Mouse (Mus musculus) ovary, postnatal 10 days (tissue): ENCODE data around the gene Hk3.

Source experiments
- DNase-seq: peaks from one replicate; pipeline ENCODE4 v3.0.0; 2022; ENCODE audit warnings: low spot score

The Hk3 gene

DNA sequence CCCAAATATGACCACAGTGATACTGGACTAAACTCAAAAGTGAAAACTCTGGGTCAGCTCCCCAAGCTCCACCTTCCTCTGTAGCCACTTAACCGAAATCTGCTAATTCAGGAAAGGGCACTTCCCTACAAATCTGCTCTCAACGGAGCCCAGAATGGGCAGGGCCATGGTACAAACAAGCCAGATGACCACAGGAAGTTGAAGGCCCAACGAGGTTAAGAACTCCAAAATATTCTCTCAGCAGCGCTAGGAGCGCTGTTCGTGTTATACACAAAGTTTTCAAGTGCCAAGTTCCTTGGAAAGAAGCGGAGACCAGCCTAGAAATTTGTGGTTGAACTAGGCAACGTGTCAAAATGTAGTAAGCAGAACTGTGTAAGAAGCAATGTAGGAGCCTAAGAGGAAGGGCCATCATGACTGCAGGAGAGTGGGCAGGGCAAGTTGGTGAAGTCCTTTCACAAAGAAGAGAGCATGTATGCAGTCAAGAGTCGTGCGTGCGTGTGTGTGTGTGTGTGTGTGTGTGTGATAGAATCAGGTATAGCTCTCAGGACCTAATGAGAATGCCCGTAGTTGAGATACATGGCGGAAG lies at the start of gene Hk3:
Hk3 (minus strand) TSS at position 192 of the 586 bp plus-strand sequence.
- no peak for DNase-seq

DNA sequence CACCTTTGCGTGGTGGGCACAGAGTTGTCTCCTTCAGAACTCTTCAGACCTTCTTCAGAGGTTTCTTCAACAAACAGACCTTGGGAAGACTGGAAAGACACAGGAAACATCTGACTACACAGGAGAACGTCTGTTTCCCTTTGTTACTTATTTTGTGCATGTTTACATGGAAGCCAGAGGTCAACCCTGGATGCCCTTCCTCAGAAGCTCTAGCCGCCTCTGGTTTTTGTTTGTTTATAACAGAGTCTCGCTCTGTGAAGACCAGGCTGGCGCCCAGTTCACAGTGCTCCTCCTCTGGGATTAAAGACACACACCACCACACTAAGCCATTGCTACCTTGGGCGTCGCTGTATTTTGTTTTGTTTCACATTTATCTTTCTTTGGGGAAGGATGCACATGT lies 48.5 kb upstream of the Hk3 start:
- DNase-seq, result no peak

DNA sequence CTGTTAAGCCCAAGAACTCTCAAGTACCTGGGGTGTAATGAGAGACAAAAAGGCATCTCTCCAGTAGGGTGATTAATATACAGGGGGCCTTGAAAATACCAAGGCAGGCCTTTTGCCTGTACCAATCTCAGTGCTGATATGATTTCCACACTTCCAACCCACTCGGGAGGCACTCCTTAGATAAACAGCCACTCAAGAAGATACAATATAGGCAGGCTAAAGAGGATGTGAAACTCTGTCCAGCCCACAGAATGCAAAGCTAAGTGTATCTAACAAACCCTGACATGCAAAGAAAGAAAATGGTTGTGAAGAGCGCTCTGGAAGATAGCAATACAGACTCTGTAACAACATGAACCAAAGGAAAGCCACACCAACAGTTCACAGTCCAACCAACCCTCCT lies 42.1 kb upstream of the Hk3 start:
- DNase-seq, result no peak

DNA sequence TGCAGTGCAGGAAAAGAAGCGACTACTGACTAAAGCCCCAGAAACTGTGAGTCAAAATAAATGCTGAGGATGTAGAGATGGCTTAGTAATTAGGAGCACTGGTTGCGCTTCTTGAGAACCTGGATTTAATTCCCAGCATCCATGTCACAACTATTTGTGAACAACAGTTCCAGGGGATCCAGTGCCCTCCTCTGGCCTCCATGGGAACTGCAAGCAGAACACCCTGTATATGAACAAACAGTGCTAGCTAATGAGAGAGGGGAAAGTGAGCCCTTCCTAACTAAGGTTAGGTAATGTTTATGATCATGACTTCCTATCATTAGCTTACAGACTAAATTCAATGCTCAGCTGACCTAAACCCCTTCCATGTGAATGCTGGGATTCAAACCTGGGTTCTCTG lies 36.9 kb upstream of the Hk3 start:
- DNase-seq, result no peak

DNA sequence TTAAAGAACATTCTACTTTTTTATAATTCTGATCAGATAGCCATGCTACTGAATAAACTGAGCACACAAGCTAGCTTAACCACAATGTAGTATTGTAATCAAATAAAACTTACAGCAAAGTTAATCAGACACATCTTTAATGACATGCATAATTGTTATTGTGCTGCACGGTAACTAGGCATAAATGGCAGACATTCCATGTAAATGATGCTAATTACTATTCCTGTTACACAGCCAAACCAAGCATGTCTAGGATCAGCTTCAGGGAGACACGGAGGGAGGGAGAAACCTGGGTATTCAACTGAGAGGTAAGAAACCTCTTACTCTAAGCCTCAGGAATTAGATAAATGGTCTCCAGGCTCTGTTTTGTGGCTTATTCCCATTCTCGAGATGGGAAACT lies 26.5 kb upstream of the Hk3 start:
- DNase-seq, result no peak

DNA sequence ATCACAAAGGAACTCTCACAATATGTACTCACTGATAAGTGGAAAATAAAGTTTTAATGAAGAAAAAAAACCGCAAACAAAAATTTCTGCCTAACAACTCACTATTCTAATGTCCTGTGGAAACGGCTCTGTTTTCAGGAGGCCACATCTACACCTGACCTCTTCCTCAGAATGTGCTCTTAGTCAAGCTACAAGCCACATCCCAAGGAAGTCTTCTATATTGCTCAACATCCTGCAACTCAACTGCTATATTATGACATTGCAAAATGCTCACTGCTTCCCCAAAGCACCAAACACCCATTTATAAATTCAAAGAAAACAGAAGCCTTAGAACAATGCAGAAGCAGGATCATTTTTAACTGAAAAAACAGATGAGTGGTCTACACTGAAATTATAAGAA lies 18.8 kb upstream of the Hk3 start:
- no peak for DNase-seq

DNA sequence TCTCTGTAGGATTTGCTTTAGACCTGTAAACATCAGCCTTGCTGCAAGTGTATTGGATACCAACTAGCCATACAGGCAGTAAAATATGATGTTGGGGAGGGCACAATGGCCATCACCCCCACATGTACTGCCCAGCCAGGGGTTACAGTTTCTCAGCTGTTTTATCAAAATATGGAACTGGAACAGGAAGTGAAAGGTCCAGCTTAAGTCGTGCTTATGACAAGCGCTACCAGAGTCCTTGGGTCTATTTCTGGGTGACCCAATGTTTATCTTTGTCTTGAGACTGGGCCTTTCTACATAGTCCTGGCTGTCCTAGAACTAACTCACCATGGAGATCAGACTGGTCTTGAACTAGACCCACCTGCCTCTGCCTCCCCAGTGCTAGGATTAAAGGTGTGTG lies 3.0 kb upstream of the Hk3 start:
- no peak for DNase-seq

DNA sequence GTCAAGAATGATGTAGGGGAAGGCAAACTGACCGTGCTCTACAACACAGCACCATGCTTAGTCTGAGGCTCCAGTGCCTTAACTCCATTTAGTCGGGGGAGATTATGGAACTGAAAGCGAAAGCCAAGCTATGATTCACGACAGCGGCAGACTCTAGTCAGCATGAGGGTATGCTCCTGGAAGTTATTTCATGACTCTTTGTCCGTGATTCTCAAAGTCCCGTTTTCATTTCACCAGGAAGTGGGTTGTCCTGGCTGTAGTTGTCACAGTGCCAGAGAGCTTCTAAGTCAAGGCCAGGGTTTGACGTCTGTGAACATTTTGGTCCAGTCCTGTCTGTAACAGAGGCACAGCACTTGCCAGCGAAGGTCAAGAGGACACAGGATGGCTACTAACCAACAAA lies 1.5 kb upstream of the Hk3 start:
- no peak for DNase-seq

DNA sequence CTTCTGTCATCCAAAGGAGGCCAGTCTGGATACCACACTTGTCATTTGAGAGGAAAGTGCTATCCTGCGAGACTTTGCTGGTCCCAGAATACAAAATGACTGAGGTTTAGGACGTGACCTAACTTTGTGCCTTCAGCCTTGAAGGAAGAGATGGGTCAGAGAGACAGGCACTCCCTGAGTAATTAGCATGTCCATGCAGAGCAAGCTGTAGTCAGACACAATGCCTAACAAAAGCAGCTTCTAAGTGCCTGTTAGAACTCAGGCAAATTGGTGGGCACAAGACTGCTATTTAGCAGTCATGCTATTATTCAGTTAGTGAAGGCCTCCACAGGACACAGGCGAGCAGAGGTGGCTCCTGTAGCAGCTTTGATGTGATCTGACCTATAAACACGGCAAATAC lies 1.1 kb upstream of the Hk3 start:
- DNase-seq, result no peak

DNA sequence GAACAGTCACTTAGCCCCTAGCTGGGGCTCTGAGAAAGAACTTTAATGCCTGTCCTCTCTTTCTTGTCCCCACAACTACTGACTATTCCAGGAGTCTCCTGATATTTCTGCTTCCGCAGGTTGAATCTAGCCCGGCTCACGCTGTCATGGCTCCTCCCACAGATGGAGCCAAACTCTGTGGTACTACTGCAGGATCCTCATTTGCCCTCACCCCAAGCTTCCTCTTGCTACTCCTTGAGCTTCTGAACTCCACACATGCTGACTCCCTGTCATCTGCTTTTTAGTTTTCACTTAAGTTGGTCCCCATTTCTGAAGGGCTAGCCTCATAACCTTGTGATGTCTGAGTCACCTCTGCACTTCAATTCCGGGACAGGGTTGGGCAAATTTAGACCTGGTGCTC lies 1.1 kb downstream of the Hk3 start:
- DNase-seq, result no peak

DNA sequence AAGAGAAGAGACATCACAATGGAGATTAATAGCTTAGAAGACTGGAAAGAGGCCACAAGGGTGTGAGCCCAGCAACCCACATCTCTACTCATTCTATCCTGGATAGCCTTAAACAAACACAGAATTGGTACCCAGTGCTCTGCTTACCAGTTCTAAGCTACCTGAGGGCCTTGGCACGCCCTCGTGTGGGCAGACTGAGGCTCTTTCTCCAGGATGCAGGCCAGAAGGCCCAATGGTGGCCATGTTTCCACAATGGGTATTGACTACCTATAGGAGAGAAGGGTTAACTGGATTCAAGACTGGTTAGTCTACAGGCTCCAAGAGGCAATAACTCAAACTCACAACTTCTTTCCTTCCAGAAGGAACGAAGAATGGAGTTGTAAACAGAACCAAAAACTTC lies 2.0 kb downstream of the Hk3 start:
- DNase-seq, result no peak

DNA sequence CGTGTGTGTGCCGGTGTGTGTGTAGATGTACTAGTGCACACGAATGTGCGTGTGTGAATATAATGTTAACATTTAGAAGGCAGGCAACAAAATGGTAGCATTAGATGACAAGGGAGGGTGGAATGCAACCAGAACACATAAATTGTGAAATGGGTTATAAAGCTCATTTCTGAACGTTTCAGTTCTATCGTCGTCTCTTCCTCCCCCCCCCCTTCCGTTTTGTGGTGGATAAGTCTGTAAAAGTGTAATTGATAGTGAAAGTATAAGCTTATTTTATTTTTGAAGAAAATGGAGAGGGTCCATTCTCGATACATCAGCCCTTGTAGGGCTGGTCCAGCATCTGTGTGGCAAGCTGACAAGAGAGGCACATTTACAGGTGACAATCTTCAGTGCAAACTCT lies 2.5 kb downstream of the Hk3 start:
- DNase-seq, result no peak

DNA sequence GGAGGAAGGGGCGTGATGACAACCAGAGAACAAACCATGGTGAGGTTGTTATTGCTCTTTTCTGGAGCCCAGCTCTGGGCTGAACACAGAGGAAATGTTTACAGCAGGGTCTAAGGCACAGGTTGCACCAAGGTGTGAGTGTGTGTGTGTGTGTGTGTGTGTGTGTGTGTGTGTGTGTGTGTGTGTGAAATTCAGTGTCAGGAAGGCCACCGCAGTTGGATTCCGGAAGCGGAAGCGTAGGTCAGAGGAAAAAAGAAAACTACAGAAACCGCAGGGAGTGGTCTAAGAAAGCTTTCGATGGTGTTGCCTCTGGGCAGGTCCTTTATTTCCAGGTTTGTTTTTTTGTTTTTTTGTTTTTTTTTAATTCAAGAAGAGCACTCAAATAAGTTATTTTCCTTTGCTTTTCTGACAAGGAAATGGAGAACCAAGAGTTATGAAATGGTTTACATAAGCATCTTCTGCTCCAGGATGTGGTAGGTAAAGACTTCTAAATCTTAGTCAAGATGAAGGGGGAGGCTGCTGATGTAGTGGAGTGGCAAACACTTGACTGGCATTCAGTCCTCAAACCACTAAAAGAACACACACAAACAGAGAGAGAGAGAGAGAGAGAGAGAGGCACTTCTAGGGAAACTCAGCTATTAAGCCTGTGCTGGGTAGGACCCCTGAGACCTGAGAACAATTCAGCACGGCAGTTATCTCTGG lies 3.1 kb downstream of the Hk3 start:
- no peak for DNase-seq

DNA sequence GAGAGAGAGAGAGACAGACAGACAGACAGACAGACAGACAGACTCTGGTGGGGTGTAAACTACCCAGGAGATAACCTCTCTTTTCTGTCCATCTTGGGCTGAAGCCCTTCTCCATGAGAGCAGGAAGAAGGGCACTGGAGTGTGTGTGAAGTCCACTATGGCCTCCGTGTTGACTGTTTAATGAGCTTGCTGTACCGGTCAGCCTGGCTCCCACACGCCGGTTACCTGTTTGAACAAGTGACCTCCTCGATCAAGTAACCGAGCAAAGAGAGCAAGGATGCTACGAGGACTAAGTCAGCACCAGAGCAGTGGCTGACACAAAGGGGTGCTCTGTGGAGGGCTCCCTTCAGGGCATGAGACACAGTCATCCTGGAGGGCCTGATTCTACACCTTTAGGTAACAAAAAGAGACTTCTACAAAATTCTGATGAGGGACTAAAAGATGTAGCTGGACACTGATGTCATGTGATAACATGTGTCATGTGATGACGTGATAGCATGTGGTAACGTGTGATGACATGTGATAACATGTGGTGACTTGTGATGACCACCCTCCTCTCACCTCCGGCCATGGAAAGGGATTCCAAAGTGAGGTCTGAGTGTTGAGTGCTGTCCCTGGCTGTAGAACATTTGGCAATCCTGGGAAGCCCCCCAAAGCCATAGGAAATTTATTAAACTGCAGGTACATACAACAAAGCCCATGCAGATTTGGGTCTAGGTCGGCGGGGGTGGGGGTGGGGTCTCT lies 3.9 kb downstream of the Hk3 start:
- DNase-seq, result no peak

DNA sequence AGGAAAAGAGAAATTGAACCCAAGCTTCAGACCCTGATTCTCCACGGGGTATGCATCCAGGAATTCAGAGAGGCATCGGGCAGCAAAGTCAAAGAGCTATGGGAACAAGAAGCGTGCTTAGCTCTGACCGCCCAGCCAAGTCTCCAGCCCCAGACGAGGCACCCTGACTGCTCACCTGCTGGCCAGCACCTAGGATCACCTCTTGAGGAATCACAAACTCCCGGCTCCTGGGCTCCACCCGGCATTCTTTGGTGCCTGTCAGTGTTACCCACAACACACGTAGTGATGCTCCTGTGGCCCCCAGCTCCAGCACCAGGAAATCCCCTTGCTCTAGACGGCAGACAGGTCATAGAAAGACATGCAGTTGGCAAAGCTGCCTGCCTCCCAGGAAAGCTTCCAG lies 6.7 kb downstream of the Hk3 start:
- no peak for DNase-seq

DNA sequence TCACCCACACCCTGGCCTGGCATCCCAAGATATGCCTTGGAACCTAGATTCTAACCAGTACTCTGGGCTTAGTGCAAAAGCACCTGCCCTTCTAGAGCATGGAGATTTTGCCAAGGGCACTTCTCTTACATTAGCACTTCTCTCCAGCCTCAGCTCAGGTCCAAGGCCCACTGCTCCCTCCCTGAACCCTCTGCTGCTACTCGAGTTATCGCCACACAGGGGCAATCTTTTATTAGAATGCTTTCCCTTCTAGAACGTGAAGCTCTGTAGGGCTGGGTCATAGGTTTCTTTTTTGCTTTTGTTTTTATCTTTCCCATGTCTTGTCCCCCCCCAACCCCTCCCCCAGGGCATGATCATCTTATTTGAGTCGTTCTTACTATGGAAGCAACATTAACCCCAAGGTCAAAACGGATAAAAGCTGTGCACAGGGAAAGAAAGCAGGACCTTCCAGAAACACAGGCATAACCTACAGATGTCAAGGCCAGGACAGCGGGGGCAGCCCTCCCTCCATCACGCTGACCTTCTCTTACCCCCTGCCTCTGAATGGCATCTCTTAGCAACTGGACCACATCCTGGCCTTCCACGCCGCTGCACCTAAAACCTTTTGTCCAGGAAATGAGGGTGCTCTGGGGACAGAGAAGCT lies 7.4 kb downstream of the Hk3 start:
- no peak for DNase-seq

DNA sequence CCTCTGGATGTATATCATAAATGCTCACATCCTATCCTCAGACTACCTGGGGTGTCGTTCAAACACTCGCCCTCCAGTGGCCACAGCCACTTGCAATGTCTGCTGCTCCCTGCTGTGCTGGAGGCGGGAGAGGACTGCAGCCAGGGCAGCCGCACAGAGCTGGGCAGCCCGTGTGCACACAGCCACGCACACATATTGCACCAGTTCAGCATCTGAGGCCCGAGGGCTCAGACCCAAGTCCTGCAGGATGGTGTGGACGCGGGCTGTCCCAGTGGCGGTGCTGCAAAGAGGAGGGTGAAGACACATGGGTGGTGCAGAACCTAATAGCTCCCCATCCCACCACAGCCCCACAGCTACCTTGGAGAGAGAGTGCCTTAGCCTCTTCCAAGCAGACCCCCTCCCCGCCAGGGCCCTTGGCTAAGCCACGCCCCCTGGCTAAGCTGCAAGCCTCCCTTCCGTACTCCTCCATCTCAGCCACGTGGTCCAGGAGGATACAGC lies 9.2 kb downstream of the Hk3 start:
- DNase-seq, result no peak

DNA sequence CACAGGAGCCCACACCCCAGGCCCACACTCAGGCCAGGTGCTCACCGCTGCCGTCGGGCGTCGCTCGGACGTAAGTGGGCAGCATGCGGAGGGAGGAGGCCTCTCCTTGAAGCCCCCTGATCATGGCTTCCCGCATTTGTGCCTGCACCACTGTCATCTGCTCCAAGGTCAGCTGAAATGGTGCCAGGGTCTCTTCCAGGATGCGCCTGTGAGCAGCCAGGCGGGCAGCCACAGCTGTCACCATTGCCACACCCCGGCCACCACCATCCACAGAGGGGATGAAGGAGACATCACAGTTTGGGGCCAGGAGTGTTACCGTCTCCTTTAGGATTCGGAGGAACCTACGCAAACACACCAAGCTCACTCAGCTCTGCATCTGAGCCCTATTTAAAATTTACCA lies 10.1 kb downstream of the Hk3 start:
- no peak for DNase-seq

DNA sequence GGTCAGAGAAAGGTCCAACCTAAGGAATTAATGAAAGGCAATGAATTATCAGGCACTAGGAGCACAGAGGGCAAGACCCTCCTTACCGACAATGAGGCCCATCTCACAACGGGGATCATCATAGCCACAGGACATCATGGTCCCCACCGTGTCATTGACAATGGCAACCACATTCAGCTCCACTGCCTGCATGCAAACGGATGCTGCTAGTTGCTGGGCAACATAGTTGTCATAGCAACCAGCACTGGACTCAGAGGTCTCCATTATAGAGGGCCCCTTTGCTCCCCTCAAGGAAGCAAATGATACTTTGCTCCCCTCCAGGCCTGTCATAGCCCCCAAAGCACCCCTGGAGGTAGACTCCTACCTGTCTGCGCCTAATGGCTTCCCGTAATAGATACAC lies 12.6 kb downstream of the Hk3 start:
- no peak for DNase-seq

DNA sequence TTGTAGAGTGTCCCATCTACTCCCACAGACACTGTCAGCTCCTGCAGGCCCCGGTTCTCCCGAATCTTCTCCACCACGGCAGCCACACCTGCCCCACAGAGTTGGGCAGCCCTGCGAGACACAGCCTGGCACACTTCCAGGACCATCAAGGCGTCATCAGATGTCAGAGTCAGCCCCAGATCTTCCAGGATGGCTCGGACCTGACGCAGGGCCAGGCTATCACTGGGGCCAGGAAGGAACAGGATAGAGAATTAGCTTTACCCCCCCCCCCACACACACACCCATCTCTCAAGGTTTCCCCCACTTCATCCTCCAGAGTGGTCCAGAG lies 14.8 kb downstream of the Hk3 start:
- DNase-seq, result no peak

DNA sequence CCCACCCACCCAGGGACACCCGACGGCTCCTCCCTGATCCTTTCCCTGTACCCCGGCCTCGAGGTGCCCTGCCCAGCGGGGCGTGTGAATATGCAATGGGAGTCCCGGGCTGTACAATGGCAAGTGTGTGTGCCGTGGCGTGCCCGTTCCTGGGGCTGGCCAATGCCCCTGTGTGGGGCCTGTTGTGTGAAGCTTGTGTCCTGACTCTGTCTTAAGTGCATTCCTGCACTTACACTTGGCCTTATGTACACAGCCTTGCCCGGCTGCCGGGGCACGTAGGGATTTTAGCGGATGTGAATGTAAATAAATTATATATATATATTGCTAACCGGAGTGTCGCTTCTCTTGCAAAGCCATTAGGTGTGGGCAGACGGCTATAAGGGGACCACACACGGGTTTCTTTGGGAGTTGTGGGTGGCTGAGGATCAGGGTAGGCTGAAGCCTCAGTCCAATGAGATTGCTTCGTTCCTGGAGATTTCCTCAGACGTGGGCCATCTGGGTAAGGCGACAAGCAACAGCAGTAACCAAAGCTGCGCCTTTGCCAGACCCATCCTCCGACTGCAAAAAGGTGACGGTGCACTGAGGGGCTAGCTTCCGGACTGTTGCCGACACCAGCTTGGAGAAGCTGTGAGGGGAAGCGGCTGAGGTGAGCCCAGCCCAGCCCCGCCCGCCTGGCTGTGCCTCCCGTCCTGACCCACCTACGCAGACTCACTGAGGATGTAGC lies 15.3 kb downstream of the Hk3 start:
- DNase-seq, result no peak

DNA sequence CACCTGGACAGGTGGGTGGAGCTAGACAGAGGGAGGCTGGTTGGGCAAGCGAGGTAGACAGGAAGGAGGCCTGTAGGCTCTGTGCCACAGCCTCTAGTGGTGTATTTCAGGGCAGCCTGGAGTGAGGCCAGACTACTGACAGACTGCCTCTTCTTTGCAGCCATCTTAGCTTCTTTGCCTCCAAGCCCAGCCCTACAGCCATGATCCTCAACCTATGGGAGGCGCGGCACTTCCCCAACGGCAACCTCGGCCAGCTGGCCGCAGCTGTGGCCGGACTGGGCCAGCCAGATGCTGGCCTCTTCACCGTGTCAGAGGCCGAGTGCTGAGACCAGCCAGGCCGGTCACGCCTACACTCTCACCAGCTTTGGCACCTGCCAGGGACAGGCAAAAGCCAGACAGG lies 16.5 kb downstream of the Hk3 start:
- DNase-seq, result no peak
